Mouse (Mus musculus): ENCODE measurements around the gene Tbc1d8b. TPM values are rescaled to one million over a fixed set of nuclear protein-coding genes. Genes with fewer than 3 reads are reported as not detected.
A peak's percentile ranks its signal among the peaks of the same experiment; 100 is the strongest.

Tbc1d8b gene
- polyA plus RNA-seq, 1 experiment, result 0.42 TPM

DNA sequence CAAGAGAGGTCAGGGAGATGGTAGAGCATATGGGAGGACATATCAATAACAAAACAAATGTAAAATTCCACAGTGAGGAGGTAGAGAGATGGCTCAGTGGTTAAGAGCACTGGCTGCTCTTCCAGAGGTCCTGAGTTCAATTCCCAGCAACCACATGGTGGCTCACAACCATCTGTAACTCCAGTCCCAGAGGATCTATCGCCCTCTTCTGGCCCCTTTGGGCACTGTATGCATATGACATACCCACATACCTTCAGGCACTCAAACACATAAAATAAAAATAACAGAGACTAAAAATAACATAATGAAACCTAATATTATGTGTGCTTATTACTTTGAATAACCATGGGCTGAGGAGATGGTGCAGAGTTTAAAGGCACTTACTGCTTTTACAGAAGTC is 22.7 kb upstream of the Tbc1d8b start:
- TF ChIP-seq POLR2A (IDR thresholded peaks at IDR 0.05; ENCODE audit: low read depth, low read length), result no peak
- TF ChIP-seq CTCF (IDR thresholded peaks at IDR 0.05; ENCODE audit: extremely low read depth, insufficient read depth, insufficient read length, insufficient replicate concordance), result no peak
- no peak overlapping the region for H3K27ac ChIP-seq (ENCODE audit: insufficient read depth, low read length)
- no peaks in the 10 kb centered on the region for H3K27me3 ChIP-seq (ENCODE audit: control insufficient read depth, insufficient read depth, low read length)
- WGBS, result 69% methylated on average over 1 of the region's 1 CpGs
- H3K36me3 ChIP-seq (ENCODE audit: control insufficient read depth, insufficient read depth, low read length), result no peaks in the 10 kb centered on the region
- H3K4me3 ChIP-seq (ENCODE audit: extremely low read depth, insufficient read depth, insufficient read length), result no peak overlapping the region
- DNase-seq (ENCODE audit: low read depth in 1 of 2, low spot score in 2 of 2), result no peak
- no peaks in the 10 kb centered on the region for H3K4me1 ChIP-seq (ENCODE audit: control insufficient read depth, insufficient read depth, insufficient read length)

DNA sequence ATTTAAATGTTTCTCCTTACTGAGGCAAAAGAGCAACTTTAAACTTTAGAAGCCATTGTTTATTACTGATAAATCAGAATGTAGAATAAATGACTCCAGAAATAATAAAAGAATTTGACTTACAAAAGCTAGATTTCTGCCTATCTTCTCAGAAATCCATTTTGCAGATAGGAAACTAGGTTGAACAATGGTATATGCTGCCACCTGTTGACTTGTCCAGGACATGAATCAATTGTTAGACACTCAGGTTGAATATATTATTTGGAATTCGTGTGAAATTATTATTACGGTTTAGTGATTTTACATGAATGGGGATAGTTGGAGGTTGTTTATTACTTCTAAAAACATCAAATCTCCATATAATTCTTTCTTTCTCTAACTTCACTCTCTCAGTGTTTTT is 19.0 kb upstream of the Tbc1d8b start:
- Histone ChIP-seq H3K27ac (ENCODE audit: insufficient read depth, low read length) (no peak overlapping the region), H3K36me3 (ENCODE audit: control insufficient read depth, insufficient read depth, low read length) (no peaks in the 10 kb centered on the region), H3K4me3 (ENCODE audit: extremely low read depth, insufficient read depth, insufficient read length) (no peak overlapping the region), H3K27me3 (ENCODE audit: control insufficient read depth, insufficient read depth, low read length) (no peaks in the 10 kb centered on the region), H3K4me1 (ENCODE audit: control insufficient read depth, insufficient read depth, insufficient read length) (no peaks in the 10 kb centered on the region)
- peak in 1 of 2 experiments; percentile 2 for DNase-seq (ENCODE audit: low read depth in 1 of 2, low spot score in 2 of 2)
- 73% methylated on average over 2 of the region's 2 CpGs for WGBS
- TF ChIP-seq CTCF (IDR thresholded peaks at IDR 0.05; ENCODE audit: extremely low read depth, insufficient read depth, insufficient read length, insufficient replicate concordance), result no peak
- TF ChIP-seq POLR2A (IDR thresholded peaks at IDR 0.05; ENCODE audit: low read depth, low read length), result no peak

DNA sequence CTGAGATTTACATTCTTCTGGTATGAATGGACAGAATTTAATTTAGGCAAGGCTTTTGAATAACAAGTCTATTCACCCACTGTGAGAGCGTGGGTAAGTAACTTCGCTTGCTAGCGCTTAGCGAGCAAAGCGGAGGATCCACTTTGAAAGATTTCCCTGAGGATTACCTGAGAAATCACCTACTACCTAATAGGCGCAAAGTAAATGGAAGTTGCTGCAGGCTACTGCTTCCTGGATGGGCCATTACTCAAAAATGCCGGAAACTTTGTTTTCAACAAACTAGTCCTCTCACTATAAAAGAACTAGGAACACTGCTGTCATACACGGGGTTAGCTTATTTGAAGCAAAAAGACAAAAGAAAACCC is 404 bp upstream of the Tbc1d8b start:
- Histone ChIP-seq H3K27me3 (ENCODE audit: control insufficient read depth, insufficient read depth, low read length) (no peaks in the 10 kb centered on the region), H3K27ac (ENCODE audit: insufficient read depth, low read length) (no peak overlapping the region), H3K36me3 (ENCODE audit: control insufficient read depth, insufficient read depth, low read length) (no peaks in the 10 kb centered on the region), H3K4me3 (ENCODE audit: extremely low read depth, insufficient read depth, insufficient read length) (peak overlapping the region; percentile 97), H3K4me1 (ENCODE audit: control insufficient read depth, insufficient read depth, insufficient read length) (no peaks in the 10 kb centered on the region)
- TF ChIP-seq CTCF (IDR thresholded peaks at IDR 0.05; ENCODE audit: extremely low read depth, insufficient read depth, insufficient read length, insufficient replicate concordance) (no peak), POLR2A (IDR thresholded peaks at IDR 0.05; ENCODE audit: low read depth, low read length) (no peak)
- 30% methylated on average over 8 of the region's 8 CpGs for WGBS
- no peak for DNase-seq (ENCODE audit: low read depth in 1 of 2, low spot score in 2 of 2)

DNA sequence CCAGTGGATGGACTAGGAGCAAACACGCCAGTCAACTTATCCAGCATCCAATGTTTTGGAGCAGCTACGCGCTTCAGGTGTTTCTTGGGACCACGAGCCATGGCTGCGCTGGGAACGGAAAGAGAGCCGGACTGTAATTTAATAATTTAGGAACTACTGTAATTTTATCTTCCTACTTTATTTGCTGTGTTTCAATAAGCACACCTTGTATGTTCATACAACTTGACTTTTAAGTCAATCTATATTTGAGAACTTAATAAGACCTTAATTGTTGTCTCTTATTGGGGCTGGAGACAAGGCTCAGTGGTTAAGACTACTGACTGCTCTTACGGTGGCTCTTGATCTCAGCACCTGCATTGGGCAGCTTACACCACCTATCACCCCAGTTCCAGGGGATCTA is 29.6 kb downstream of the Tbc1d8b start, which contains the start of gene Gm15013:
Gene Gm15013, minus strand, starts transcription at position 101 of the 400 bp plus-strand sequence.
- TF ChIP-seq CTCF (IDR thresholded peaks at IDR 0.05; ENCODE audit: extremely low read depth, insufficient read depth, insufficient read length, insufficient replicate concordance) (no peak), POLR2A (IDR thresholded peaks at IDR 0.05; ENCODE audit: low read depth, low read length) (no peak)
- H3K4me3 ChIP-seq (ENCODE audit: extremely low read depth, insufficient read depth, insufficient read length), result no peak within 1 kb of the TSS
- WGBS, result 96% methylated on average over 8 of the region's 8 CpGs

DNA sequence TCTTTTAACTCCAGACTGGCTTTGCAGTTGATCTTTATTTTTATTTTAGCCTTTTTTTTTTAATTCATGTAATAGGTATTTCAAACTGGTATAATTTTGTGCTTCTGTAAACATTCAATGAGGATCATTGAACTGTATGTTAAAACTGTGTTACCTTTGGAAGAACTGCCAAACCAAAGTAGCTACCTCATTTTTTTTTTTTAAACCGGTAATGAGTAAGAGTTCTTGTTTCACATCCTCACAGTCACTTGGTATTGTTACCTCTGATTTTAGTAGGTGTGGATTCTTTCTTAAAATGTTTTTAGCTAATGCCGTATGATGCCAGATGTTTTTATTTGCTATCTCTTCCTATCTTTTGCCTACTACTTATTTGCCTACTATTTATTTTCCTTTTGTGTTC is 37.6 kb downstream of the Tbc1d8b start:
- TF ChIP-seq CTCF (IDR thresholded peaks at IDR 0.05; ENCODE audit: extremely low read depth, insufficient read depth, insufficient read length, insufficient replicate concordance) (no peak), POLR2A (IDR thresholded peaks at IDR 0.05; ENCODE audit: low read depth, low read length) (no peak)
- 83% methylated on average over 2 of the region's 2 CpGs for WGBS
- Histone ChIP-seq H3K4me1 (ENCODE audit: control insufficient read depth, insufficient read depth, insufficient read length) (no peaks in the 10 kb centered on the region), H3K27me3 (ENCODE audit: control insufficient read depth, insufficient read depth, low read length) (no peaks in the 10 kb centered on the region), H3K36me3 (ENCODE audit: control insufficient read depth, insufficient read depth, low read length) (no peaks in the 10 kb centered on the region), H3K27ac (ENCODE audit: insufficient read depth, low read length) (no peak overlapping the region), H3K4me3 (ENCODE audit: extremely low read depth, insufficient read depth, insufficient read length) (no peak overlapping the region)
- no peak for DNase-seq (ENCODE audit: low read depth in 1 of 2, low spot score in 2 of 2)

More for the DNA sequence above, 29.6 kb downstream of the Tbc1d8b start, which contains the start of gene Gm15013:
- H3K4me1 ChIP-seq (ENCODE audit: control insufficient read depth, insufficient read depth, insufficient read length), result no peaks in the 10 kb centered on the region
- no peak within 1 kb of the TSS for H3K27ac ChIP-seq (ENCODE audit: insufficient read depth, low read length)
- H3K36me3 ChIP-seq (ENCODE audit: control insufficient read depth, insufficient read depth, low read length), result no peaks in the 10 kb centered on the region
- DNase-seq (ENCODE audit: low read depth in 1 of 2, low spot score in 2 of 2), result no peak
- H3K27me3 ChIP-seq (ENCODE audit: control insufficient read depth, insufficient read depth, low read length), result no peaks in the 10 kb centered on the region

DNA sequence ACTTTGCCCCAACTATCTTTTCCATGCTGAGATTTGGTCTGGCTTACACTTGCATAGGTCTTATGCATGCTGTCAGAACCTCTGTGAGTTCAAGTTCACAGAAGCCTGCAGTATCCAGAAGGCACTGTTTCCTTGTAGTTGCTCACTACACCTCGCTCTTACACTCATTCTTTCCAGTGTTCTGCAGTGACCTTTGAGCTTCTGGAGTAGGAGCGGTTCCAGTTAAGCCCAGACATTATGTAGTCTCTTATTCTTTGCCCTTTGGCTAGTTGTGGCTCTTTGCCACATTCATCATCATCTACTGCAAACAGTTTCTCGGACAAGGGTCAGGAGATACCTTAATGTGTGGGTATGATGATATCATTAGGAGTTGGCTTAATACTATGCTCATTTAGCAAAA is 45.7 kb downstream of the Tbc1d8b start:
- Histone ChIP-seq H3K36me3 (ENCODE audit: control insufficient read depth, insufficient read depth, low read length) (no peaks in the 10 kb centered on the region; the same call in 1 of the 2 replicates), H3K27me3 (ENCODE audit: control insufficient read depth, insufficient read depth, low read length) (no peaks in the 10 kb centered on the region), H3K4me3 (ENCODE audit: extremely low read depth, insufficient read depth, insufficient read length) (no peak overlapping the region), H3K27ac (ENCODE audit: insufficient read depth, low read length) (no peak overlapping the region), H3K4me1 (ENCODE audit: control insufficient read depth, insufficient read depth, insufficient read length) (no peaks in the 10 kb centered on the region)
- TF ChIP-seq CTCF (IDR thresholded peaks at IDR 0.05; ENCODE audit: extremely low read depth, insufficient read depth, insufficient read length, insufficient replicate concordance) (no peak), POLR2A (IDR thresholded peaks at IDR 0.05; ENCODE audit: low read depth, low read length) (no peak)
- DNase-seq (ENCODE audit: low read depth in 1 of 2, low spot score in 2 of 2), result no peak
- 85% methylated on average over 3 of the region's 3 CpGs for WGBS

DNA sequence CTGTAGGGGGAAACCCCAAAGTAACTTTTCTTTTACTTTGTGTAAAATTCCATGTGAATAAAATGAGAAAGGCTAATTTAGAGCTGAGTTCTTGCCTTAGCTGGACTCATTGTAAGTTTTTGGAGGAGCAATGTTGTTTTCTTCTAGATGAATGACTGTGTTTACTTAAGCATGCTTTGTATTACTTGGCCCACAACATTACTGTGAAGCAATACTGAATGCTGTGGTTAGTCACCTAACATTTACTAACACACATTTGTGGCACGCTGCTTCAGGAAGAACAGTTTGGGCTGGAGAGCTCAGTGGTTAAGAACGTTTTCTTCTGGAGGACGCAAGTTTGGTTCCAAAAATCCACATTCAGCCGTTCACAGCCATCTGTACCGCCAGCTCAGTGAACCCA is 52.3 kb downstream of the Tbc1d8b start:
- no peak for DNase-seq (ENCODE audit: low read depth in 1 of 2, low spot score in 2 of 2)
- Histone ChIP-seq H3K4me3 (ENCODE audit: extremely low read depth, insufficient read depth, insufficient read length) (no peak overlapping the region), H3K27me3 (ENCODE audit: control insufficient read depth, insufficient read depth, low read length) (no peaks in the 10 kb centered on the region), H3K27ac (ENCODE audit: insufficient read depth, low read length) (no peak overlapping the region), H3K36me3 (ENCODE audit: control insufficient read depth, insufficient read depth, low read length) (no peaks in the 10 kb centered on the region; the same call in 1 of the 2 replicates), H3K4me1 (ENCODE audit: control insufficient read depth, insufficient read depth, insufficient read length) (no peaks in the 10 kb centered on the region)
- no peak for TF ChIP-seq POLR2A (IDR thresholded peaks at IDR 0.05; ENCODE audit: low read depth, low read length)
- TF ChIP-seq CTCF (IDR thresholded peaks at IDR 0.05; ENCODE audit: extremely low read depth, insufficient read depth, insufficient read length, insufficient replicate concordance), result no peak
- 85% methylated on average over 5 of the region's 5 CpGs for WGBS
